Mouse (Mus musculus): ENCODE measurements around the gene B3gnt8.
A peak's percentile ranks its signal among the peaks of the same experiment; 100 is the strongest.

Gene B3gnt8

DNA sequence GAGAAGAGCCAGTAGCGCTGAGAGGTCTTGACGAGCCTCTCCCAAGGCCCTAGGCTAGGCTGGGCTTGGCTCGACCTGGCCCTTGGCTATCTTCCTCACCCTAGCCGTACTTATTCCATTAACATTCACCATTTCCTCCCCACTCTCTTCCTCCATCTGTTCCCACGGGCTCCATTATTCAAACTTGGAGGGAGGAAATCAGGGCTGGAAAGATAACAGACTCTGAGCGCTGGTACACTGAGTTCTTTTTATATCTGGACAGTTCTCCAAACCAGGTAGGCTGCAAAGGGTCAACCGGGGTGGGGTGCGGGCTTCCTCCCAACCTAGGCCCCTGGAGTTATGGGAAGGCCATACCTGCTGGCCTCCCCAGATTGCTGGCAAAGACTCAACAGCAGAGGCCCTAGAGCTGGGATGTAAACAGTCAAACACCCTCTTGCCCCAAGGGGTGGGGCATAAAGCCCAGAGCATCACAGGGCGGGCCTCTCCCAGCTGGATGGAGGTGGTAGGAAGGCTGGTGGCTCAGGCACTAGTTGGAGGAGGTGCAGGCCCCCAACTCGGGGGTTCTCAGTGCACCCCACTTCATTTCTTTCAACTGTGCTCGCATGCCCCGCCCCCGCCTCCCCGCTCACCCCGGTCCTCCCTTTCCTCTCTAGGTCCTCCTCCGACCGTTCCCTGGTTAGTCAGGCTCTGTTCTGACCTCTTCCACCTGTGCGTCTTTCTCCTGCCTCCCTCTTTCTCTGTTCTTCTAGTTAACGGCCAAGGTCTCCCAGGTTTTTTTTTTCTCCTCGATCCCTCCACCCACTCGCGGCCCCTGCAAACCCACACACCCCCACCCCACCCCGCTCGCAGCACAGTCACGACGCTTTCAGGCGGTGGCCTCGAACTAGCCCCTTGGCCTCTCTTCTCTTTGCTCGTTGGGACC lies at the start of gene B3gnt8:
TSS of gene B3gnt8 (plus strand) at position 146 of the 922 bp plus-strand sequence.
- DNase-seq, result peak; percentile 51 to 67

DNA sequence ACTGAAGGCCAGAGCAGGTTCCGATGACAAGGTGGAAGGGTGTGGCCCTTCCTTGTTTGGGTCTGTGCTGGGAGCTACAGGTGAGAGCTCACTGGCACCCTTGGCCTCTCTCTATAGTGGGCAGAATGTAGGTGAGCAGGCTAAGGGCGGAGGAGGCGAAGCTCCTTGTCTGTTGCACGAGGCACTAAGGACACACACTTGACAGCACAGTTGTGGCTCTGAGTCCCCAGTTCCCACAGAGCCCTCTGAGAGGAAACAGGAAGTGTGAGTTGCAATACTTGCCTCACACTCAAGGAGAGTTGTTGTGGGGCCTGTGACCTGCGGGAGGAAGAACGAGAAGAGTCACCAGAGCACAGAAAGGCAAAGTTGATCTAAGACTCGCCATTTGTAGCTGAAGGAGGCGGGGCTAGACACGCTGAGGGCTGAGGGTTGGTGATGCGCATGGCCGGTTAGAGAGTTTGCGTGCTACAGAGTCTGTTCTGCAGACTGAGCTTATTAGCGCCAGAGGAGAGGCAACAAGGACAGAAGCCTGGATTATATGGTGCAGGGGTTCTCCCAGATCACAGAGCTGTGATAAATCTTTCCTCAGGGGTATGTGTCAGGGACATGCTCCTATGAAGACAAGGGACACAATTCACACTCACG lies 49.5 kb upstream of the B3gnt8 start:
- DNase-seq, result peak; percentile 37 to 58

DNA sequence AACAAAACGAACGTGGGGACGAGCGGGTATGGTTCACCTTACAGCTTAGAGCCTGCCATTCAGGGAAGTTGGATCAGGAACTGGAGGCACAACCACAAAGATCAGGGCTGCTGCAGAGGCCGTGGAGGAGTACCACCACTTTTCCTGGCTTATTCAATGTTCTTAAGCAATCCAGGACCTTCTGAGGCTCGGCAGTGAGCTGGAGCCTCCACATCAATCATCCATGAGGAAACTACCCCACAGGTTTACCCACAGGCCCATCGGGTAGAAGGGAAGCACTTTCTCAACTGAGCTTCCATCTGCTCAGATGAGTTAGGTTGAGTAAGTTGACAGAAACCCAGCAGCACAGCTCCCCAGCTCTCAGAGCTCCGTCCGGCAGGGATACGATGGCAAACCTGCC lies 47.0 kb upstream of the B3gnt8 start:
- DNase-seq, result no peak

DNA sequence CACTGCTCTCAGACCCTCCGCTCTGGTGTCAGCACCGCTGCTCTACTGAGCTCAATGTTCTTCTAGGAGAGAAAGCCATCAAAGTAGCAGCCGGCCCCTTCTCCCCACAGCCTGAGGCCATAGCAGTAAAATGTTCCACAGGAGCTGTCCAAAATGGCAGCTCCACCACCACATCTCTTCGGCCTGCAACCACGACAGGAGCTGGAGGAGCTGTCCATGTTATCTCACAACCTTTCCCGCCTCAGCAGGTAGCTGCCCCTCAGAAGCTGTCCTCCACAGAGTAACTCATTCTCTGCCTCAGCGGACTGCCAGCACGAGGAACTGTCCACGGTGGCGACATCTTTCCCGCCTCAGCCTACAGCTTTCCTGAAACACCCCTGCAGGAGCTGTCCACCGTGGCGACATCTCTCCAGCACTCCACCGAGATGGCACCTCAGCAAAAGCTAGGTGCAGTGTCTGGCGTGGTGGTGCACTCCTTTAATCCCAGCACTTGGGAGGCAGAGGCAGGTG lies 44.1 kb upstream of the B3gnt8 start:
- no peak for DNase-seq

DNA sequence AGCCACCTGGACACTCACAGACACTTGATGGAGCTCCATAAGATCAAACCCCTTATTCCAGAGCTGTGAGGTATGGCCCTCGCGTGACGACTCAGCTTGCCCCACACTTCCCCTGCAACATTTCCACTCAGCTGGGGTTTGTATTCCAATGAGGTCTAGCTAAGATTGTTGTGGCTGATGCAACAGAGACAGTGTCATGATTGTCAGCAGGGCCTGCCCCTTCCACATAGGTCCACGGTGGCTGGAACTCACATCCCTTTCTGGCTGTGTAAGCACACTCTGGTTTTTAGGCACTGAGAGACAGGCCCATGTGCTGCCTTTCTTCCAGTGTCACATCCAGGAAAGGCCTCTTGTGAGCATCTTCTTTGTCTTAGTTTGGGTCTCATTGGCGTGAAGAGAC lies 41.8 kb upstream of the B3gnt8 start:
- DNase-seq, result no peak

DNA sequence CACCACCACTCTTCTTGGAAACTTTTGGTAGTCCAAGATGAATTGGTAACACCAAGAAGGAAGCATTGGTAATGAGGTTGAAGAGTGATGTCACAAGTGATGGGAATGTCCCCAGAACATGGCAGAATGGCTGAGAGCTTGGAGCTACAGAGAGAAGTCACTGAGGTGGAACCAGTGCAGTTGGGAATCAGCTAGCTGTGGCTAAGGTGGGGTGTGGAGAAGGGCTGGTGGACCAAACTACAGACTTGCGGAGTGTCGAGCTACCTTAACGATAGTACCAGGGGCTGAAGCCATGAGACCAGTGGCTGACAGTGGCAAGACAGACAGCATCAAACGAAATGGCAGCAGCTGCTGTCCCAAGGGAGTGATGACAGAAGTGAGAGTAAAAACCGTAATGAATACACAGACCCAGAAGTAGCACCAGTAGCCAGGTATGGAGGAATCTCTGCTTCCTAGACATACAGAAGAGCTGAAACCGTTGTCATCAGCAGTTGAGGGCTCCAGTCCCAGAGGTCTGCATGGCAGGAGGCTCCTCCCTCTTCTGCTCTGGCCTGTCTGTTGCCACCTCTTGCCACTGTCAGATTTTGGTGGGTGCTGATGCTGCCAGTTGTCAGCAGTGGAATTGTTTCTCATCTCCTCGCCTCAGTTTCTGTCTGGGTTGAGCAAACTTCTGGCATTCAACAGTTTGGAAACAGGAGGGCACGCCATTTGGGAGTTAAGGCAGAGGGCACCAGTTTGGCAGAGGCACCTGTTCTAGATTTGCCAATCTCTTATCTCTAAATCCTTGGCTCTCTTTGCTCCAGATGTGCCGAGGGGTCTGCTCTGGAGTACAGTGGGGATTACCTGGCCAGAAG lies 40.9 kb upstream of the B3gnt8 start:
- DNase-seq, result no peak

DNA sequence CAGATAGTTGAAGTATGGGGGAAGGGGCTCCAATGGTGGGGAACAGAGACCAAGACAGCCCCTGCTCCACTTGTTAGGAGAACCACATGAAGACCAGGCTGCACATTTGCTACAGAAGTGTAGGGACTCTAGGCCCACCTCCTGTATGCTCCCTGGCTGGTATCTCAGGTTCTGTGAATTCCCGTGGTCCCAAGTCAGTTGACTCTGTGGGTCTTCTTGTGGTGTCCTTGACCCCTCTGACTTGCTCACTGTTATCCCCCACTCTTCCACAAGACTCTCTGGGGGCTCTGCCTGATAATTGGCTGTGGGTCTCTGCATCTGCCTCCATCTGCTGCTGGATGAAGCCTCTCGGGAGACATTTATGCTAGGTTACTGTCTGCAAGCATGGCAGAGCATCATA lies 35.2 kb upstream of the B3gnt8 start:
- DNase-seq, result no peak

DNA sequence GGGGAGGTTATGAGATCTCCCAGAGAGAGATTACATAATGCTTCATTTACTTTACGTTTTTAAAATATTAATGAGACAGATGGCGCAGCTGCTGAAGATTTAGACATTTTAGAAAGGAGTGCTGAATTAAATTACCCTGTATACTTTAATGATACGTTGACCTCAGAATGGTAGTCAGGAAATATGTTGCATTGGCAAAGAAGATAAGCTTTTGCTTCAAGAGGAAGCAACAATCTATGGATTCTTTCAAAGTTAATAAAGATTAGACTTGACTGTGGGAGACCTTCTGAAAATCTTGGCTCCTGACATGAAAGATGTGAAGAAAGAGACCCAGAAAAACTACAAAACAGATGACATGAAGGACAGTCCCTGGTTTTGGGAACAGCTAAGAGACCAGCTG lies 32.6 kb upstream of the B3gnt8 start:
- no peak for DNase-seq

DNA sequence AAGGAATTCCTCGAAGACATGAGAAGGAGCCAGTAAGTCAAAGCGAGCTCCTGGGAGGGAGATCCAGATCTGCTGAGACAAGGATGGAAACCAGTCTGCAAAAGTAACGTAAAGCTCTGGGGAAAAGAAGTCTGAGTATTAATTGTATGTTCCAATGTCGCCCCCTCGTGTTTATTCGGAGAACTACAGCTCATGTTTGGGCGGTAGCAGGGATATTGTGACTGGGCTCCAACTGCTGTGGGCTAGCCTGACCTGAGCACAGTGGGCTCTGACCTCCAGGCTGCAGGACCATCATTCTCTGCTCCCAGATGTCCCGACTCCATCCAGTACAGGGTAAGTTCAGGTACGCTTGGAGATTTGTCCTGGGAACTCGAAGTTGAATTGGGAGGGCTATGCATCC lies 26.8 kb upstream of the B3gnt8 start:
- peak; percentile 82 to 84 for DNase-seq

DNA sequence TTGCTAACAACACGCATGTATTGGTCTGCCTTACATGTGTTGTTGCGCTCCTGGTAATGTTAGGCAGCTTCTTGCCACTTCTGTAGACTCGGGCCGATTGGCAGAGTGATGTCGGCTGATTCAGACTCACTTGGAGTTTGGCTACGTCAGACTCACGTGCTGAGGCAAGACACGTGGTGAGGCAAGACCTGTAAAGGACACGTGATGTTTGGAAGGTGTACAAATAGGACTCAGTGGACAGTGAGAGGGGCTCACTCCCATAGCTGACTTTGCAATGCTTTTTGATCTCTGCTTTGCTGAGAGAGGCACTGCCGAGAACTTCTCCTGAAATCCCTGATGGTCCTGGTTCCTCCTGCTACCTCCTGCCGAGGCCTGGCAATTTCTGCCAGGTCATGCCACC lies 25.8 kb upstream of the B3gnt8 start:
- DNase-seq, result no peak

DNA sequence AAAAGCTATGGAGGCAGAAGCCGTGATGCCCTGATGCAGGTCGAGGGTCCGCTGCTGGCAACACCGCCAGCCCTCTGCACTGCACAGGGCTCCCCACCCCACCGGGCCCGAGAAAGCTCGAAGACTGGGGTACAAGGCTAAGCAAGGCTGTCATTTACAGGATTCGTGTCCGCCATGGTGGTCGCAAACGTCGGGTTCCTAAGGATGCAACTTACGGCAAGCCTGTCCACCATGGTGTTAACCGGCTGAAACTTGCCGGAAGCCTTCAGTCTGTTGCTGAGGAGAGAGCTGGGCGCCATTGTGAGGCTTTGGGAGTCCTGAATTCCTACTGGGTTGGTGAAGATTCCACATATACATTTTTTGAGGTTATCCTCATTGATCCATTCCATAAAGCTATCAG lies 25.1 kb upstream of the B3gnt8 start:
- no peak for DNase-seq

DNA sequence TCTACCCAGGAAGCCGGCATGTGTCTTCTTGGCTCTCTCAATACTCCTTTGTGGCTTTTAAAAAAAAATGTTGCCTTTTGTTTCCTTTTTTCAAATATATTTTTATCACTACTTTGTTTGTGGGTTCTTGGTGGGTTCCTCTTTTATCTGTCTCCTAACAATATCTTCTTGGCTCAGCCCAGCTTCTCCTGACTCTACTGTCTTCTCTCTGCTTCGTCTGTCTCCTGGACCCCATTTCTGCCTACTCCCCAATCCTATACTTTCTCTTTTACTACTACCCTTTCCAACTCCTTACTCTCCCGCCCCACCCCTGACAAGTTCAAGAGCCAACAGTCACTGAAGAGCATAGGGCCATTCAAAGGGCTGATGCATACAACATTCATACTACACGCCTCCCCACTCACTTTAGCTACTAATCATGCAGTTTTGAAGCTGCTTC lies 19.8 kb upstream of the B3gnt8 start:
- DNase-seq, result no peak

DNA sequence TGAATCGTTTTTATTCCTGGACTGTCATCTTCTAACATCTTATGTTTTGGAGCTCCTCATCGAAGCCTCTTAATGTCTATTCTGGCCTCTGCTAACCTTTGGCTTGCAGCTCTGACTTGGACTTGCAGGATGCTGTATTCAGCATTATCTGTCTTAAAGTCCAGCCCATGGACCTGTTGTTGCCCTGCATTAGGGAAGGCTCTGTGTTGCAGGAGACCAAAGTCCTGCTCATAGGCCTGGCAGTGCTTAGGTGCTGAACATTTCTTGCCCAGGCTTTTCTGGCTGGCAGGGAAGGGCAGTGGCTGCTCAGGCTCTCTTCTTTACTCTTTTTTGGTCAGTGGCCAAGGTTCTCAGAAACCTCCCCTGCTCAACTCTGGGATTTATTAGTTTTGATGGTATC lies 19.3 kb upstream of the B3gnt8 start:
- peak in 1 of 2 experiments; percentile 43 for DNase-seq

DNA sequence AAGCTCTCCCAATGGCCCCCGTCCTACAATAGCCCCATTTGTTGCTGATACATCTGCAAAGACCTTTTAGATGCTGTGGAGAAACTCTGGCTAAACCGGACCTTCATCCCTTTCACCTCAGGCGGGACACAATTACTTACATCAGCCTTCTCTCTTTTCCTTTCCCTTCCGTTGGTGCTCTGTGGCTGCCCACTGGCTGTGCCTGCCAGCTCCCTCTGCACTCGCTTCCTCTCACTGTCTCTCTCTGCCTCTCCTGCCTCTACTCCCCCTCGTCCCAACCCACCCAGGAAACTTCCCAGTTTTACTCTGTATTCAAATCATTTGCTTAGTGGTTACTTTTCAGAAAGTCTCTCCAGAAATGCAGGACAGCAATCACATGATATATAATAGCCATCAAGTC lies 16.4 kb upstream of the B3gnt8 start:
- DNase-seq, result no peak

DNA sequence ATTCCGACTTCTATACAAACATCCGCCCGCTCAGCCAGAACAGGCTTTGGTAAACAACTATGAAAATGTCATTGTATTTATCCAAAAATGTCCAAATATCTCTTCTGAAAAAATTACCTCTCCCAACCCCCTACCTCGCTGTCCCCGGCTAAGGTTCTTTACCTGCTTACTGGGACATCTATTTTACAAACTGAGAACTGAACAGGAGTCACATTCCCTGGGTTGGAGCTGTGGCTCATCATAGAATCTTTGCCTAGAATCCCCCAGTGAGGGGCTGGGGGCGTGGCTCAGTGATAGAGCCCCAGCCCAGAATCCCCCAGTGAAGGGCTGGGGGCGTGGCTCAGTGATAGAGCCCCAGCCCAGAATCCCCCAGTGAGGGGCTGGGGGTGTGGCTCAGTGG lies 15.0 kb upstream of the B3gnt8 start:
- no peak for DNase-seq

DNA sequence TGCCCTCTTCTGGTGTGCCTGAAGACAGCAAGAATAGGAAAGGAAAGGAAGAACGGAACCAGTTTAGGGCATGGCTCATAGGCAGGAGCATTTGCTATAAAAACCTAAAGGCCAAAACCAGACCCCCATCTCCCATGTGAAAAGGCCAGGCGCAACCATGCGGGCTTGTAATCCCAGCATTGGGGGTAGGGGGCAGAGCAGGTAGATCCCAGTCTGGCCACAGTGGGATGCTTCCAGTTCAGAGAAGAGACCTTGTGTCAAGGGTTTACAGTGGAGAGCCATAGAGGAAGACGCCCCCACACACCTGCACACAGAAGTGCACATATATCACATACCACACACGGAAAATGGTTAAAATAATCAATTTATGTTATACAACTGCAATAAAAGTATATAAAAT lies 12.4 kb upstream of the B3gnt8 start:
- no peak for DNase-seq

DNA sequence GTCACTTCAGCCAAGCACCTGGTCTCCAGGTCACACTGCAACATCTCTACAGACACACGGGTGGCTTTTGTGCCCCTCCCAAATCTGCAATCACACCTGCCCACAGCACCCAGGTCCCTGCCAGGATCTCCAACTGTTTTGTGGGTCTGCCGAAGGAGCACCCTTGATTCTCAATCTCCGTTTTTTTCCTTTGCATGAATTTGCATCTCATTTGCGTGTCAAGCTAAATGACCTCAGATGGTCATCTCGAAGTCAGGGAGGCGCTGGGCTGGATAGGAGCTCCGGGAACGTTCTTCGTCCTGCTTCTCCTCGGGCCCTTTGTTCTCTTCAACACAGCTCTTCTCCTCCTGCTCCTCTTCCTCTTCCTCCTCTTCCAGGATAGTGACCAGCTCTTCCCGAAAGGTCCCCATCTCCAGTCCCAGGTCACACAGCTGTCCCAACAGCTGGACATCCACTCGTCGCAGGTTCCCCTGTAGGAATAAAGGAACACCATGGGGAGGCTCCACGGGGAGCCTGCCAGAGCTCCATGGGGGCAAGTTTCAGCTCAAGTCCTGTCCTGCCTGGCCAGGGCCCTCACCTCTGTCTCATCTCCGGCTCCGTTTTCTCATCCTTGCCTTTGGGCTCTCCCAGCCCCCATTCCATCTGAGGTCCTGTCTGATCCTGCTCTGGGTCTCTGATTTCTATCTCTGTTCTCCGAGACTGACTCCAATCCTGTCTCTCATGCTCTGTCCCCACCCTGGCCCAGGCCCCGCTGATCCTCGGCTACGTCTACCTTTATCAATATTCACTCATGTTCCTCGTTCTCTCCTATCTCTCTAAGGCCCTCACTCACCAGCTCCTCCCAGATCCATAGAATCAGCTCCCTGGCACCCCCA lies 11.4 kb upstream of the B3gnt8 start:
- DNase-seq, result no peak

DNA sequence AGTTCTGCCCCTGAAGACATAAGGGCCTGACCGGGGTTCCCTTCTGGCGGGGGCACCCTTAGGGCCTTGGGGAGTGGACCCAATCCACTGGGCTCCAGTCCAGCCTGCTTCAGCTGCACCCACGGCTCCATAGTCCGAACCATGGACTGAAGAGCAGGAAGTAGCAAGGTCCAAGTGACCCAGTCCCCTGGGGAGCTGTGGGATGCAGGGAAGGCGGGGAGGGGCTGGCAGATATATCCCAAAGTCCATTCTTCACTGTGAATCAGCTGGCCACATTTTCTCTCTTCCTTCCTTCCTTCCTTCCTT lies 10.8 kb upstream of the B3gnt8 start, which contains the start of gene Erich4:
TSS of gene Erich4 (minus strand) at position 187 of the 306 bp plus-strand sequence.
- peak; percentile 45 to 67 for DNase-seq

DNA sequence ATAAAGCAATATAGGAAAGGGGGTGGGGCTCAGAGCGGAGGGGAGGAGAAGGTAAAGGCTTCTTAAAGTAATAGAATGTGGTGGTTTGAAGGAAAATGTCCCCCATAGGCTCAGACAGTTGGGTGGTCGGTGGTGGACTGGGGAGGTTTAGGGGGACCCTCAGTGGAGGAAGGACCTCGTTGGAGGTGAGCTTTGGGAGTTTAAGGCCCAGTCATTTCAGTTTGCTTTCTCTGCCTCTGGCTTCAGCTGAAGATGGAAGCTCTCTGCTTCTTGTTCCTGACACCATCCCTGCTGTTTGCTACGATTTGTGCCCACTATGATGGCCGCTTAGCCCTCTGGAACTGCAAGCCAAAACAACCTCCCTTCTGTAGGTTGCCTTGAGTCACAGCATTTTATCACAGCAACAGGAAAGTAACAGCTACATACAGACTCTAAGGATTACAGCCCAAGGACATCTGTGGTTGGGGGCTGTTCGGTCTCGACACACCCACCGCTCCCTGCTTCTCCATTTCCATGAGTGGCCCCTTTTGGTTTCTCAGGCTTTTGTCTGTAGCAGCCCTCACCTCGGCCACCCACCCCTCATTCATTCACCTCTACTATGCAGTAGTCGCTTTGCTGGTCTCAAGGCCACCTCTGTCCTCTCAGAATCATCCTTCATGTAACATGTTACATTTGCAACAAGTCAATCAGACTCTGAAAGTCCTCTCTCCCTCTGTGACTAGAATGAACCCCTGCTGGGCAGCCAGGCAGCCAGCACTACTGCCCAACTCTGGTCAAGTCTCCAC lies 8.9 kb upstream of the B3gnt8 start:
- DNase-seq, result no peak

DNA sequence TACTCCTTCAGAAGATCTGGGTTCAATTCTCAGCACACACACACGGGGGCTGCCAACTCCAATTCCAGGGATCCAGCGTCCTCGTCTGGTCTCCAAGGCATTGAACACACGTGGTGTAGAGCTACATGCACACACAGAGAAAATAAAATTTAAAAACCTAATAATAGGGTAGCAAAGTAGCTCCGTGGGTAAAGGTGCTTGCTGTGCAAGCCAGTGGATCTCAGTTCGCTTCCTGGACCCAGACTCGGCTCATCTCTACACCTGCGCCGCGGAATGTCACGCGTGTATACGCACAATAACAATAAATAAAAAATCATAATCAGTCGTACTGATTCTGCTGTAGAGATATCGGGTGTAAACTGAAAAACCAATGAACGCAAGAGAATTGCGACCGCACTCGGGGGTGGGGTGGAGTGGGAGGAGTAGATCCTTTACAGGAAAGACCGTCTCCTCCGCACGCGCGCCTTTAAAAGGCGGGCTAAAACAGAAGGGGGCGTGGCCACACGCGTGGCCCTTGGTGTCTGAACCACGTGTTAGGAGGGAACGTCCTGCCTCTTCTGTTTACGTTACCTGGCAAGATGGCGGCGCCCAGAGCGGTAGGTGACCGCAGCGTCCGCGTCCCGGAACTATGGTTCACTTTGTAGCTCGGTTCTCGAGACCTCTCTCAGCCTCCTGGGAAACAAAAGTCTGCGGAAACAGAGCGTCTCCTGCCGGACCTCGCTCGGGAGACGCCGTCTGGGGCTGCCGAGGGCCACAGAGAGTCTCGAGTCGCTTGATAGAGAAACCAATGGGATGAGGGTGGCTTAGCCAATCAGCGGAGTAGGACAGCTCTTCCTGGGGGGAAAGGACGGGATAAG lies 7.4 kb upstream of the B3gnt8 start, which contains the start of gene Dmac2:
TSS of gene Dmac2 (plus strand) at position 550 of the 857 bp plus-strand sequence.
- peak; percentile 95 to 97 for DNase-seq
